ENCODE assay signal across 24 mouse cellular contexts in genomic region chrX:159686850-159687249, GRCm38 (mm10). TPM values are rescaled to one million over a fixed set of nuclear protein-coding genes. Genes with fewer than 3 reads are reported as not detected.
A peak's percentile ranks its signal among the peaks of the same experiment; 100 is the strongest.
DNase-seq lines count a peak whose midpoint lies in the region; ATAC-seq and TF ChIP-seq lines count a peak whose summit lies in the region.
"Had no signal": no experiment of that assay in that cellular context is flagged by ENCODE, and none has a peak within 500 bp of the region (broad histone marks: within the 10 kb centered on the region; RNA-seq: fewer than 3 reads in every experiment).

No protein-coding gene starts in this region.

- no peak for TF ChIP-seq EP300 in MEL (IDR thresholded peaks at IDR 0.05; ENCODE audit: low read depth in 1 of 2, low read length in 2 of 2)

- ATAC-seq in megakaryocyte, adult 5-6 weeks (ENCODE audit: poor library complexity, severe bottlenecking) = peak; percentile 58; the same call in 1 of the 2 replicates
- no peak for ATAC-seq in forebrain, embryonic 11.5 days (replicated peaks; ENCODE audit: low FRiP score)
- ATAC-seq: forebrain, embryonic 14.5 days; hindbrain, embryonic 16.5 days had no signal

- DNase-seq in thymus, postnatal 14 days = peak; percentile 44
- no peak for DNase-seq in thymus, postnatal 36 days
- peak; percentile 57 for DNase-seq in MEL (ENCODE audit: low read depth, low spot score)
- no peak for DNase-seq in urinary bladder, postnatal 36 days (ENCODE audit: low spot score in 2 of 2)
- no peak for DNase-seq in forebrain, embryonic 11.5 days (ENCODE audit: low spot score)
- DNase-seq in heart, postnatal 14 days = no peak
- DNase-seq: adrenal gland, adult 2 months; cerebellum, adult 11 months; cerebellum, postnatal 10 days; gastrocnemius, adult 2 months; kidney, adult 2 months; lung, postnatal 4 days had no signal

- peaks cover 18 to 26% of the 10 kb centered on the region in 2 experiments for H3K4me1 ChIP-seq in MEL (ENCODE audit: control insufficient read depth in 1 of 2, insufficient read depth in 2 of 2, low read length in 2 of 2)
- no peaks in the 10 kb centered on the region for H3K4me1 ChIP-seq in forebrain, embryonic 11.5 days (replicated peaks; ENCODE audit: control insufficient read depth, insufficient read depth, low read length)
- H3K4me1 ChIP-seq: embryonic facial prominence, embryonic 12.5 days; heart, embryonic 15.5 days; limb, embryonic 15.5 days; neural tube, embryonic 15.5 days had no signal

- H3K27ac ChIP-seq in MEL (ENCODE audit: control insufficient read depth, low read depth, low read length) = no peak overlapping the region; the same call in 1 of the 2 replicates
- H3K27ac ChIP-seq in forebrain, embryonic 11.5 days (ENCODE audit: low read depth, low read length) = no peak overlapping the region
- H3K27ac ChIP-seq: embryonic facial prominence, embryonic 12.5 days; gastrocnemius, adult 2 months; heart, embryonic 15.5 days; kidney, postnatal 0 days; left cerebral cortex, adult 2 months; limb, embryonic 15.5 days; liver, embryonic 15.5 days; neural tube, embryonic 15.5 days had no signal

- no peaks in the 10 kb centered on the region for H3K27me3 ChIP-seq in MEL (ENCODE audit: control insufficient read depth in 1 of 2, insufficient read depth in 2 of 2, low read length in 2 of 2)
- no peaks in the 10 kb centered on the region; the same call in 1 of the 2 replicates for H3K27me3 ChIP-seq in forebrain, embryonic 11.5 days (ENCODE audit: control insufficient read depth, insufficient read depth, low read length)
- H3K27me3 ChIP-seq: heart, embryonic 15.5 days; liver, embryonic 15.5 days had no signal

- 87% methylated on average over 4 of the region's 4 CpGs for WGBS in forebrain, embryonic 11.5 days

- TF ChIP-seq CTCF in MEL (IDR thresholded peaks at IDR 0.05 in 2 of 3, conservative IDR thresholded peaks at IDR 0.05 in 1 of 3; ENCODE audit: control insufficient read depth in 1 of 3, insufficient read depth in 1 of 3, low read depth in 2 of 3, low read length in 3 of 3, poor library complexity in 1 of 3, severe bottlenecking in 1 of 3) = no peak

- TF ChIP-seq RAD21 in MEL (IDR thresholded peaks at IDR 0.05; ENCODE audit: low read depth, low read length) = no peak

- peaks cover 0 to 19% of the 10 kb centered on the region in 2 experiments; a peak in 2 of 4 replicates for H3K36me3 ChIP-seq in MEL (ENCODE audit: control insufficient read depth in 1 of 2, insufficient read depth in 2 of 2, low read length in 2 of 2)
- H3K36me3 ChIP-seq in forebrain, embryonic 11.5 days (ENCODE audit: control insufficient read depth, insufficient read depth, low read length) = no peaks in the 10 kb centered on the region
- H3K36me3 ChIP-seq: embryonic facial prominence, embryonic 12.5 days; heart, embryonic 15.5 days; limb, embryonic 15.5 days; liver, embryonic 15.5 days; neural tube, embryonic 15.5 days had no signal

- no peak for TF ChIP-seq POLR2A in MEL (IDR thresholded peaks at IDR 0.05; ENCODE audit: control insufficient read depth in 1 of 2, insufficient read depth in 1 of 2, low read depth in 1 of 2, low read length in 2 of 2, poor library complexity in 1 of 2)

- no peak overlapping the region for H3K4me2 ChIP-seq in forebrain, embryonic 11.5 days (ENCODE audit: low read depth, low read length, severe bottlenecking)
- H3K4me2 ChIP-seq: embryonic facial prominence, embryonic 12.5 days; heart, embryonic 15.5 days; limb, embryonic 15.5 days; liver, embryonic 15.5 days; midbrain, embryonic 11.5 days; neural tube, embryonic 15.5 days had no signal

- no peaks in the 10 kb centered on the region for H3K9me3 ChIP-seq in MEL (replicated peaks; ENCODE audit: insufficient read depth, low read length)
- H3K9me3 ChIP-seq in forebrain, embryonic 11.5 days (ENCODE audit: control insufficient read depth, low read length) = no peaks in the 10 kb centered on the region
- H3K9me3 ChIP-seq: embryonic facial prominence, embryonic 12.5 days; heart, embryonic 15.5 days; limb, embryonic 15.5 days; liver, embryonic 15.5 days; neural tube, embryonic 15.5 days had no signal

- intact Hi-C loops in heart, postnatal 14 days (cut with DNase I) = no loop called here

- H3K4me3 ChIP-seq in MEL (ENCODE audit: control insufficient read depth in 1 of 2, insufficient read depth in 1 of 2, low read depth in 2 of 2, low read length in 2 of 2) = no peak overlapping the region
- no peak overlapping the region for H3K4me3 ChIP-seq in forebrain, embryonic 11.5 days (ENCODE audit: low read depth, low read length)
- H3K4me3 ChIP-seq: embryonic facial prominence, embryonic 12.5 days; erythroblast, embryonic 14.5 days; gastrocnemius, adult 2 months; heart, embryonic 15.5 days; left cerebral cortex, adult 2 months; limb, embryonic 15.5 days; liver, embryonic 15.5 days; neural tube, embryonic 15.5 days had no signal

- H3K79me2 ChIP-seq in MEL (ENCODE audit: control insufficient read depth, insufficient read depth, low read length, poor library complexity) = no peaks in the 10 kb centered on the region

- no peak overlapping the region for H3K9ac ChIP-seq in MEL (ENCODE audit: control insufficient read depth, low read depth, low read length, poor library complexity, severe bottlenecking)
- no peak overlapping the region for H3K9ac ChIP-seq in forebrain, embryonic 11.5 days (ENCODE audit: low read length)
- H3K9ac ChIP-seq: embryonic facial prominence, embryonic 12.5 days; heart, embryonic 15.5 days; limb, embryonic 15.5 days; liver, embryonic 15.5 days; neural tube, embryonic 15.5 days had no signal

TF ChIP-seq in MEL, 35 proteins besides CTCF, POLR2A, EP300 and RAD21:
- TF ChIP-seq MEF2A (IDR thresholded peaks at IDR 0.05; ENCODE audit: extremely low read depth, insufficient replicate concordance, low read depth, low read length, poor library complexity, severe bottlenecking) (no peak), SMC3 (IDR thresholded peaks at IDR 0.05; ENCODE audit: low read depth, low read length) (no peak), NRF1 (IDR thresholded peaks at IDR 0.05; ENCODE audit: insufficient read depth, low read depth, low read length, poor library complexity, severe bottlenecking) (no peak)
TF ChIP-seq in MEL: peak in this region for 0.

RNA-seq across cellular contexts. Expression of gene Sh3kbp1, which starts 59.8 kb away (rescaled TPM):
- total RNA-seq in MEL (2012; rRNA removed) = 16.0 and 18.6 TPM in 2 replicates
- polyA plus RNA-seq in MEL (2012; ENCODE audit: insufficient read depth in 1 of 2, insufficient read length in 2 of 2, low read depth in 1 of 2, low replicate concordance in 2 of 2, missing spikeins in 1 of 2) = 10 to 100 TPM in 1 of 2 experiments, not detected in 1; 37.7 TPM
- total RNA-seq in megakaryocyte, adult 5-6 weeks (2015) = 154 TPM in 2 replicates
- 191 and 195 TPM in 2 replicates for total RNA-seq in megakaryocyte, adult 5-6 weeks (2017)
- polyA plus RNA-seq in forebrain, embryonic 11.5 days (2014; fragmentation: Nextera tagmentation; extraction: Ambion mirVana) = 24.6 and 28.5 TPM in 2 replicates
- total RNA-seq in heart, postnatal 14 days (2021) = 100 to 1,000 TPM; 143 to 157 TPM

Comparison
In these comparisons a context has a peak if more than half of its experiments do, and no peak if none do; other contexts are left out.
1. DNase-seq: peak in thymus, postnatal 14 days (single experiment) and MEL (single experiment); none in thymus, postnatal 36 days (0 of 2), urinary bladder, postnatal 36 days (0 of 2), forebrain, embryonic 11.5 days (single experiment) and heart, postnatal 14 days (0 of 2).